ENCODE assay signal across 8 mouse cellular contexts in the genomic region with DNA sequence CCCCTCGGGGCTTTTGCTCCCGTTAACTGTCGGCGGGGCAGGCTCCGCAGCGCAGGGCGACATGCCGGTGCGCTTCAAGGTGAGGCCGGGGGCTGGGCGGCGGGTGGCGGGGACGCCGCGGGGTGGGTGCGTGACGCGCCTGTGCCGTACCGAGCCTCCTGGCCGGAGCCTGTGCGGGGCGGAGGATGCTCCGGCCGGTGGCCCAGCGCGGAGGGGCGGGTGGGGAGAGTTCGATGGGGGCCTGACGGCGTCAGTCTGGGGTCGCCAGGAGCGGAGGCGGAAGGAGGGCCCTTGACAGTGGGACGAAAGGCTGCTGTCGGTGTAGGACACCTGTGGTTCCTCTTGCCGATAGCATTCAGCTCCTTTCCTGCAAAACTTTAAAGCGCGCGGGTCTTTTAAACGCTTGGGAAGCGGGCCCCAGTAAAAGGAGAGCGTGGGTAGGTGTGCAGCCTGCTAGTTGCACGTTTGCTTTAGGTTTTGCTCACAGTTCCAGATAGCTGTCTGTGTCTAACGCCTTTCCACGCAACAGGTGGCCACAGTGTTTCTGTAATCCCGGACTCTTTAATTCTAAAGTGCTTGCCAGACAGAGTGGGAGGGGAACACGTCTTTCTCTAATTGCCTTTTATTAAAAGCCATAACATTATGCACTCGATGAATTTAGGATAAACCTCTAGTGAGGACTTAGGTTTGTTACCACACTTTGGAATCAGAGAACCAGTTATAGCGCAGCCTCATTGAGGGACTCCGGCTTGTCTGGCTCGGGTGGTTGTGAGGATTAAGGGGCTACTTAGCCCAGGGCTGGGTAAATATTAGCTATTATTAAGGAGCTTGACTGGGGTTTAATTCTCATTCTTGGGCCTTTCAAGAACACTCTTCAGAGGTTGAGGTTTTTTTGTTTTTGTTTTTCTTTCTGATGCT. TPM values are rescaled to one million over a fixed set of nuclear protein-coding genes. Genes with fewer than 3 reads are reported as not detected.
DNase-seq lines count a peak whose midpoint lies in the region; ATAC-seq and TF ChIP-seq lines count a peak whose summit lies in the region.

No protein-coding gene starts in this region.

- intact Hi-C loops in left cerebral cortex, adult 2 months (cut with DNase I) = no loop called here
- intact Hi-C loops in left cerebral cortex, postnatal 4 days (cut with DNase I) = no loop called here

- H3K27me3 ChIP-seq in embryonic facial prominence, embryonic 10.5 days (replicated peaks; ENCODE audit: low read depth, poor library complexity, severe bottlenecking) = no peaks in the 10 kb centered on the region
- H3K27me3 ChIP-seq in hindbrain, embryonic 14.5 days (ENCODE audit: control insufficient read depth, insufficient read depth, low read length) = no peaks in the 10 kb centered on the region
- H3K27me3 ChIP-seq in liver, embryonic 16.5 days (ENCODE audit: control insufficient read depth, insufficient read depth, low read depth, low read length) = no peaks in the 10 kb centered on the region
- H3K27me3 ChIP-seq in stomach, embryonic 14.5 days (ENCODE audit: control insufficient read depth, insufficient read depth, low read length) = no peaks in the 10 kb centered on the region

- no peak for TF ChIP-seq CTCF in left cerebral cortex, adult 2 months (IDR thresholded peaks at IDR 0.05)

- H3K4me1 ChIP-seq in embryonic facial prominence, embryonic 10.5 days = peaks cover 17% of the 10 kb centered on the region
- H3K4me1 ChIP-seq in hindbrain, embryonic 14.5 days (replicated peaks; ENCODE audit: control insufficient read depth, insufficient read depth, low read length) = 0 out of 2 replicates have a peak, but pooled peaks cover 10% of the 10 kb centered on the region
- H3K4me1 ChIP-seq in liver, embryonic 16.5 days (ENCODE audit: control insufficient read depth, low read depth, low read length) = peaks cover 5% of the 10 kb centered on the region
- peaks cover 7% of the 10 kb centered on the region; the same call in 1 of the 2 replicates for H3K4me1 ChIP-seq in stomach, embryonic 14.5 days (ENCODE audit: control insufficient read depth, insufficient read depth, low read length)

- no peaks in the 10 kb centered on the region for H3K9me3 ChIP-seq in embryonic facial prominence, embryonic 10.5 days
- H3K9me3 ChIP-seq in hindbrain, embryonic 14.5 days (ENCODE audit: control insufficient read depth, low read length) = no peaks in the 10 kb centered on the region
- no peaks in the 10 kb centered on the region for H3K9me3 ChIP-seq in liver, embryonic 16.5 days (replicated peaks; ENCODE audit: control insufficient read depth, low read length)
- no peaks in the 10 kb centered on the region for H3K9me3 ChIP-seq in stomach, embryonic 14.5 days (ENCODE audit: control insufficient read depth, low read depth, low read length)

- H3K27ac ChIP-seq in left cerebral cortex, adult 2 months = no peak overlapping the region
- H3K27ac ChIP-seq in embryonic facial prominence, embryonic 10.5 days (replicated peaks) = peak overlapping the region; percentile 89
- no peak overlapping the region for H3K27ac ChIP-seq in hindbrain, embryonic 14.5 days
- no peak overlapping the region for H3K27ac ChIP-seq in liver, embryonic 16.5 days (ENCODE audit: low read length)
- no peak overlapping the region for H3K27ac ChIP-seq in stomach, embryonic 14.5 days (ENCODE audit: low read length)

- ATAC-seq in hindbrain, embryonic 14.5 days (ENCODE audit: low FRiP score) = no peak
- no peak for ATAC-seq in liver, embryonic 16.5 days (ENCODE audit: low read depth)
- ATAC-seq in stomach, embryonic 14.5 days (ENCODE audit: insufficient number of reproducible peaks, insufficient read depth, low FRiP score, low read depth) = peak; percentile 75

- H3K4me2 ChIP-seq in hindbrain, embryonic 14.5 days (replicated peaks) = peak overlapping the region; percentile 82
- H3K4me2 ChIP-seq in liver, embryonic 16.5 days (ENCODE audit: low read depth, low read length) = peak overlapping the region; percentile 87
- H3K4me2 ChIP-seq in stomach, embryonic 14.5 days (replicated peaks; ENCODE audit: low read depth, low read length) = peak overlapping the region; percentile 76

- H3K4me3 ChIP-seq in left cerebral cortex, adult 2 months = peak overlapping the region; percentile 65
- peak overlapping the region; percentile 94 for H3K4me3 ChIP-seq in embryonic facial prominence, embryonic 10.5 days
- peak overlapping the region; percentile 95 for H3K4me3 ChIP-seq in hindbrain, embryonic 14.5 days (replicated peaks; ENCODE audit: low read length)
- peak overlapping the region; percentile 80 for H3K4me3 ChIP-seq in liver, embryonic 16.5 days (ENCODE audit: low read depth, low read length)
- peak overlapping the region; percentile 83 for H3K4me3 ChIP-seq in stomach, embryonic 14.5 days (ENCODE audit: low read depth, low read length)

- 2% methylated on average over 53 of the region's 53 CpGs for WGBS in embryonic facial prominence, embryonic 10.5 days
- WGBS in hindbrain, embryonic 14.5 days = 2% methylated on average over 51 of the region's 53 CpGs
- WGBS in liver, embryonic 16.5 days (ENCODE audit: insufficient replicate concordance) = 4% methylated on average over 53 of the region's 53 CpGs
- WGBS in stomach, embryonic 14.5 days = 3% methylated on average over 49 of the region's 53 CpGs

- H3K36me3 ChIP-seq in embryonic facial prominence, embryonic 10.5 days (replicated peaks) = peaks cover 39% of the 10 kb centered on the region
- H3K36me3 ChIP-seq in hindbrain, embryonic 14.5 days (replicated peaks; ENCODE audit: control insufficient read depth, insufficient read depth) = peaks cover 4% of the 10 kb centered on the region; the same call in 1 of the 2 replicates
- H3K36me3 ChIP-seq in liver, embryonic 16.5 days (ENCODE audit: control insufficient read depth, insufficient read depth) = no peaks in the 10 kb centered on the region
- H3K36me3 ChIP-seq in stomach, embryonic 14.5 days (ENCODE audit: control insufficient read depth, insufficient read depth, low read length) = no peaks in the 10 kb centered on the region; the same call in 1 of the 2 replicates

- DNase-seq in left cerebral cortex, adult 2 months (ENCODE audit: extremely low spot score in 1 of 2, low spot score in 2 of 2) = peak; percentile 24 to 32
- DNase-seq in left cerebral cortex, postnatal 4 days = no peak
- no peak for DNase-seq in embryonic facial prominence, embryonic 10.5 days (ENCODE audit: low spot score)
- DNase-seq in hindbrain, embryonic 14.5 days (ENCODE audit: low spot score) = no peak
- DNase-seq in thymus, postnatal 36 days = no peak
- no peak for DNase-seq in spleen, adult 18-20 months

- peak overlapping the region; percentile 77 for H3K9ac ChIP-seq in hindbrain, embryonic 14.5 days
- peak overlapping the region; percentile 81 for H3K9ac ChIP-seq in liver, embryonic 16.5 days (ENCODE audit: low read depth, low read length)
- peak overlapping the region; percentile 38; the same call in 1 of the 2 replicates for H3K9ac ChIP-seq in stomach, embryonic 14.5 days (replicated peaks; ENCODE audit: low read depth, low read length)

RNA-seq across cellular contexts. Expression of a gene that starts 0.5 kb away (rescaled TPM):
- total RNA-seq in left cerebral cortex, adult 2 months (2021) = 10 to 100 TPM in 1 of 2 experiments, 1 to 10 TPM in 1; 8.9 to 10.3 TPM
- 10 to 100 TPM; 16.7 to 19.7 TPM for total RNA-seq in left cerebral cortex, postnatal 4 days (2021)
- 56.7 and 58.0 TPM in 2 replicates for polyA plus RNA-seq in embryonic facial prominence, embryonic 10.5 days (2016; fragmentation: Nextera tagmentation; extraction: Ambion mirVana)
- 25.2 and 27.0 TPM in 2 replicates for polyA plus RNA-seq in hindbrain, embryonic 14.5 days (2014; fragmentation: Nextera tagmentation; extraction: Ambion mirVana)
- polyA plus RNA-seq in liver, embryonic 16.5 days (2015; fragmentation: Nextera tagmentation; extraction: Ambion mirVana) = 5.9 and 6.0 TPM in 2 replicates
- polyA plus RNA-seq in stomach, embryonic 14.5 days (2014; fragmentation: Nextera tagmentation; extraction: Ambion mirVana) = 20.7 and 20.9 TPM in 2 replicates

Comparison
In these comparisons a context has a peak if more than half of its experiments do, and no peak if none do; other contexts are left out.
1. DNase-seq: peak in left cerebral cortex, adult 2 months (2 of 2); none in left cerebral cortex, postnatal 4 days (single experiment), embryonic facial prominence, embryonic 10.5 days (single experiment), hindbrain, embryonic 14.5 days (single experiment), thymus, postnatal 36 days (0 of 2) and spleen, adult 18-20 months (0 of 2).
2. Peak in every context shown above with its lines, with median percentiles within 50 percentile points of each other: H3K4me3 ChIP-seq, H3K4me2 ChIP-seq and H3K9ac ChIP-seq.